10 mouse cellular contexts compared by ENCODE assay signal in genomic region chr2:165613741-165614339, GRCm38 (mm10). TPM values are rescaled to one million over a fixed set of nuclear protein-coding genes. Genes with fewer than 3 reads are reported as not detected.
DNase-seq lines count a peak whose midpoint lies in the region; ATAC-seq lines count a peak whose summit lies in the region.
"Had no signal": no experiment of that assay in that cellular context is flagged by ENCODE, and none has a peak within 500 bp of the region (broad histone marks: within the 10 kb centered on the region; RNA-seq: fewer than 3 reads in every experiment).

No protein-coding gene starts in this region.

- no peak for ATAC-seq in hindbrain, embryonic 15.5 days (ENCODE audit: low FRiP score, low read depth)
- no peak for ATAC-seq in hindbrain, embryonic 12.5 days (ENCODE audit: low FRiP score)
- no peak for ATAC-seq in granulocyte monocyte progenitor cell, adult 5-6 weeks (replicated peaks; ENCODE audit: poor library complexity, severe bottlenecking)
- no peak for ATAC-seq in CD4-positive, CD25-positive, alpha-beta regulatory T cell, adult 4 months
- ATAC-seq: forebrain, embryonic 14.5 days had no signal

- no peaks in the 10 kb centered on the region for H3K4me1 ChIP-seq in hindbrain, embryonic 15.5 days (replicated peaks)
- H3K4me1 ChIP-seq in hindbrain, embryonic 12.5 days = peaks cover 3% of the 10 kb centered on the region; the same call in 1 of the 2 replicates

- no peak overlapping the region for H3K9ac ChIP-seq in hindbrain, embryonic 15.5 days
- no peak overlapping the region for H3K9ac ChIP-seq in hindbrain, embryonic 12.5 days

- DNase-seq in adrenal gland, postnatal 36 days = peak; percentile 16 to 47
- peak; percentile 65 for DNase-seq in heart, adult 8-10 months (ENCODE audit: low spot score)
- DNase-seq in layer of hippocampus, adult 9-10 months (ENCODE audit: low spot score) = peak; percentile 10
- DNase-seq in embryo, embryonic 10 days (ENCODE audit: low spot score) = no peak
- DNase-seq: lung, postnatal 36 days had no signal

- WGBS in hindbrain, embryonic 15.5 days = 62% methylated on average over 13 of the region's 13 CpGs
- 70% methylated on average over 13 of the region's 13 CpGs for WGBS in hindbrain, embryonic 12.5 days

- H3K4me2 ChIP-seq in hindbrain, embryonic 15.5 days = no peak overlapping the region
- H3K4me2 ChIP-seq in hindbrain, embryonic 12.5 days (replicated peaks) = no peak overlapping the region

- H3K9me3 ChIP-seq in hindbrain, embryonic 15.5 days = no peaks in the 10 kb centered on the region
- no peaks in the 10 kb centered on the region for H3K9me3 ChIP-seq in hindbrain, embryonic 12.5 days (replicated peaks)

- 0 out of 2 replicates have a peak overlapping the region, but pooled peaks have one; percentile 7 for H3K27ac ChIP-seq in hindbrain, embryonic 15.5 days (replicated peaks)
- H3K27ac ChIP-seq in hindbrain, embryonic 12.5 days = no peak overlapping the region

- H3K4me3 ChIP-seq in hindbrain, embryonic 15.5 days = no peak overlapping the region
- H3K4me3 ChIP-seq in hindbrain, embryonic 12.5 days = no peak overlapping the region

- no peaks in the 10 kb centered on the region for H3K27me3 ChIP-seq in hindbrain, embryonic 15.5 days
- H3K27me3 ChIP-seq in hindbrain, embryonic 12.5 days = no peaks in the 10 kb centered on the region

- H3K36me3 ChIP-seq in hindbrain, embryonic 15.5 days = no peaks in the 10 kb centered on the region
- no peaks in the 10 kb centered on the region for H3K36me3 ChIP-seq in hindbrain, embryonic 12.5 days

RNA-seq across cellular contexts. Expression of gene Eya2, which starts 19.0 kb away (rescaled TPM):
- 8.2 and 10.1 TPM in 2 replicates for polyA plus RNA-seq in hindbrain, embryonic 15.5 days (2015; fragmentation: Nextera tagmentation; extraction: Ambion mirVana)
- polyA plus RNA-seq in hindbrain, embryonic 12.5 days (2016; fragmentation: Nextera tagmentation; extraction: Ambion mirVana) = 15.2 and 20.2 TPM in 2 replicates
- 1 to 10 TPM; 2.5 to 3.6 TPM for total RNA-seq in adrenal gland, postnatal 36 days (2021)
- 1 to 10 TPM in 3 of 4 experiments, under 1 TPM in 1; 0.65 to 1.2 (median 1.1) TPM for total RNA-seq in heart, adult 8-10 months (2022)
- 6.0 TPM in 1 of 2 replicates, not detected in the other for total RNA-seq in granulocyte monocyte progenitor cell, adult 5-6 weeks (2014; fragmentation: Nextera tagmentation)
- 0.30 and 1.4 TPM in 2 replicates for total RNA-seq in granulocyte monocyte progenitor cell, adult 5-6 weeks (2017)
- 10 to 100 TPM; 11.9 to 18.9 TPM for polyA plus RNA-seq in CD4-positive, CD25-positive, alpha-beta regulatory T cell, adult 4 months (2017; shearing (Covaris generic))
